Mouse (Mus musculus) adrenal gland, postnatal 10 days (tissue): ENCODE measurements at regions not wholly inside any gene's neighbourhood (a gene's known extent, or its start where the extent isn't known, plus 50 kb on each side); places are given as distances from the start of the nearest gene placed in this dataset.

ENCODE experiments used
- DNase-seq: peaks from one replicate; pipeline ENCODE4 v3.0.0; 2021; ENCODE audit warnings: mixed read lengths

- no peak for DNase-seq
These were observed 54.7 kb upstream of the Krtap11-1 start for GRCm38 (mm10) chr16:89625710-89626109.

GRCm38 (mm10) chr16:89625253-89625652 lies 54.3 kb upstream of the Krtap11-1 start:
- no peak for DNase-seq
